Mouse (Mus musculus) kidney, adult 18-20 months (tissue): ENCODE results near the gene Syne1.

Experiments used
- DNase-seq: peaks from one replicate; pipeline ENCODE4 v3.0.0; 2021

The Syne1 gene

GRCm38 (mm10) chr10:5288716-5289574 is 262.3 kb downstream of the Syne1 start:
- peak; percentile 56 for DNase-seq

- DNase-seq = no peak
Observed at GRCm38 (mm10) chr10:5288262-5288661, 263.0 kb downstream of the Syne1 start.

- no peak for DNase-seq
Observed at GRCm38 (mm10) chr10:5275769-5276168, 275.5 kb downstream of the Syne1 start.

GRCm38 (mm10) chr10:5270641-5271040 is 280.6 kb downstream of the Syne1 start:
- DNase-seq = no peak

GRCm38 (mm10) chr10:5264418-5264817 is 286.9 kb downstream of the Syne1 start:
- DNase-seq = no peak

- DNase-seq = no peak
Observed at GRCm38 (mm10) chr10:5262636-5263035, 288.6 kb downstream of the Syne1 start.

GRCm38 (mm10) chr10:5256686-5257085 is 294.6 kb downstream of the Syne1 start:
- DNase-seq = no peak

- DNase-seq = no peak
Observed at GRCm38 (mm10) chr10:5253752-5254151, 297.5 kb downstream of the Syne1 start.

- no peak for DNase-seq
Observed at GRCm38 (mm10) chr10:5250702-5251101, 300.6 kb downstream of the Syne1 start.

- DNase-seq = no peak
Observed at GRCm38 (mm10) chr10:5239680-5240079, 311.6 kb downstream of the Syne1 start.

GRCm38 (mm10) chr10:5236926-5237325 is 314.4 kb downstream of the Syne1 start:
- DNase-seq = no peak

- peak; percentile 31 for DNase-seq
Observed at GRCm38 (mm10) chr10:5236171-5236570, 315.1 kb downstream of the Syne1 start.

GRCm38 (mm10) chr10:5234721-5235501 is 316.4 kb downstream of the Syne1 start:
- no peak for DNase-seq

- DNase-seq = no peak
Observed at GRCm38 (mm10) chr10:5229129-5229528, 322.2 kb downstream of the Syne1 start.

- DNase-seq = no peak
Observed at GRCm38 (mm10) chr10:5227395-5228076, 323.7 kb downstream of the Syne1 start.

GRCm38 (mm10) chr10:5215943-5216342 is 335.3 kb downstream of the Syne1 start:
- no peak for DNase-seq

- DNase-seq = peak; percentile 19
Observed at GRCm38 (mm10) chr10:5207905-5208641, 343.2 kb downstream of the Syne1 start.

- no peak for DNase-seq
Observed at GRCm38 (mm10) chr10:5205977-5206376, 345.3 kb downstream of the Syne1 start.

- DNase-seq = no peak
Observed at GRCm38 (mm10) chr10:5205570-5205969, 345.7 kb downstream of the Syne1 start.

GRCm38 (mm10) chr10:5203837-5204236 is 347.4 kb downstream of the Syne1 start:
- DNase-seq = no peak

GRCm38 (mm10) chr10:5197356-5197755 is 353.9 kb downstream of the Syne1 start:
- no peak for DNase-seq

- no peak for DNase-seq
Observed at GRCm38 (mm10) chr10:5196267-5196666, 355.0 kb downstream of the Syne1 start.

GRCm38 (mm10) chr10:5195288-5195687 is 356.0 kb downstream of the Syne1 start:
- no peak for DNase-seq
